Mouse (Mus musculus) adrenal gland, postnatal 36 days (tissue): ENCODE results near the gene Pgs1. TPM values are rescaled to one million over a fixed set of nuclear protein-coding genes. Genes with fewer than 3 reads are reported as not detected.

Experiments
- DNase-seq, 2 experiments: peaks; one replicate each; pipeline ENCODE4 v3.0.0; 2021; ENCODE audit warnings: mixed read lengths in 1 of 2
- microRNA-seq: library from miRNA; unstranded; fragments of <30 nt; microRNA quantifications from one replicate; pipeline ENCODE4 v1.2.0, GENCODE M21; 2021
- total RNA-seq, 2 experiments: library from RNA; stranded (reverse); gene quantifications; 2 replicates each; pipeline ENCODE4 v1.2.3; 2021

Pgs1 gene
- total RNA-seq, 2 experiments from 2014 or later = 54.7 to 58.7 TPM

GRCm38 (mm10) chr11:118042791-118043190, 56.7 kb downstream of the Pgs1 start:
- no peak for DNase-seq

- DNase-seq = peak; percentile 53 to 74
These were observed 57.3 kb downstream of the Pgs1 start for GRCm38 (mm10) chr11:118043293-118043907.

GRCm38 (mm10) chr11:118049641-118050040, 63.5 kb downstream of the Pgs1 start:
- DNase-seq = no peak

- DNase-seq = peak in 1 of 2 experiments; percentile 16
These were observed 64.1 kb downstream of the Pgs1 start for GRCm38 (mm10) chr11:118050174-118050573.

- no peak for DNase-seq
These were observed 72.3 kb downstream of the Pgs1 start for GRCm38 (mm10) chr11:118058367-118058766.

GRCm38 (mm10) chr11:118058872-118059271, 72.8 kb downstream of the Pgs1 start:
- no peak for DNase-seq

- no peak for DNase-seq
These were observed 73.9 kb downstream of the Pgs1 start for GRCm38 (mm10) chr11:118060038-118060437.

GRCm38 (mm10) chr11:118067588-118067987, 81.5 kb downstream of the Pgs1 start:
- no peak for DNase-seq

GRCm38 (mm10) chr11:118068812-118069332, 82.8 kb downstream of the Pgs1 start:
- no peak for DNase-seq

- DNase-seq = no peak
These were observed 85.3 kb downstream of the Pgs1 start for GRCm38 (mm10) chr11:118071227-118071912.

Small RNA genes lying within 50 kb of the gene (microRNA-seq; reads per million reads assigned to microRNA genes)
- 3.0 reads per million, percentile 6 among the genes with 10 or more reads in this experiment for gene Mir6933

Other genes with a start within 250 kb of the Pgs1 start
- gene Tmc8, start 204.2 kb upstream of the Pgs1 start, total RNA-seq = 1 to 10 TPM; 3.9 to 6.0 TPM
- gene Tmc6, start 204.1 kb upstream of the Pgs1 start, total RNA-seq = 10 to 100 TPM; 25.4 to 31.3 TPM
- gene 6030468B19Rik, start 188.6 kb upstream of the Pgs1 start, total RNA-seq = not detected
- gene Gm20708, start 176.6 kb upstream of the Pgs1 start, total RNA-seq = under 1 TPM; 0.50 to 0.63 TPM
- 10 to 100 TPM; 80.4 to 97.8 TPM for gene Syngr2, start 176.6 kb upstream of the Pgs1 start, total RNA-seq
- 1 to 10 TPM; 6.5 to 8.6 TPM for gene Afmid, start 160.4 kb upstream of the Pgs1 start, total RNA-seq
- gene Tk1, start 160.2 kb upstream of the Pgs1 start, total RNA-seq = 1 to 10 TPM; 7.9 to 8.8 TPM
- 1 to 10 TPM; 5.0 to 5.4 TPM for gene Birc5, start 137.0 kb upstream of the Pgs1 start, total RNA-seq
- gene Tmem235, start 125.5 kb upstream of the Pgs1 start, total RNA-seq = not detected
- 10 to 100 TPM; 10.3 to 13.3 TPM for gene Tha1, start 112.8 kb upstream of the Pgs1 start, total RNA-seq
- 10 to 100 TPM in 1 of 2 experiments, 1 to 10 TPM in 1; 6.6 to 17.5 TPM for gene Socs3, start 16.2 kb upstream of the Pgs1 start, total RNA-seq
- gene Dnah17, start 144.3 kb downstream of the Pgs1 start, total RNA-seq = under 1 TPM in 1 of 2 experiments, not detected in 1; 0.03 TPM